Mouse (Mus musculus): ENCODE measurements around the gene Jakmip3.

GRCm38 (mm10) chr7:139093124-139093523 is 152.6 kb downstream of the Jakmip3 start:
- TF ChIP-seq CTCF (IDR thresholded peaks at IDR 0.05; ENCODE audit: control insufficient read depth, insufficient read depth, low read length) (no peak), POLR2A (IDR thresholded peaks at IDR 0.05; ENCODE audit: borderline replicate concordance, control insufficient read depth, low read depth, low read length) (no peak)

All from bone marrow, adult 2 months (tissue).